ENCODE assay signal across 8 mouse cellular contexts in genomic region chr4:118291231-118291630, GRCm38 (mm10). TPM values are rescaled to one million over a fixed set of nuclear protein-coding genes. Genes with fewer than 3 reads are reported as not detected.
DNase-seq lines count a peak whose midpoint lies in the region; ATAC-seq and TF ChIP-seq lines count a peak whose summit lies in the region.

TSS of gene Ptprf (minus strand) at chr4:118291405.

- no peak for TF ChIP-seq POLR2A in olfactory bulb, adult 2 months (IDR thresholded peaks at IDR 0.05; ENCODE audit: insufficient read depth, low read depth, low read length)

- intact Hi-C loops in heart, postnatal 14 days (cut with DNase I): no loop called here

- H3K4me1 ChIP-seq in forebrain, embryonic 11.5 days (replicated peaks; ENCODE audit: control insufficient read depth, insufficient read depth, low read length): peaks cover 21% of the 10 kb centered on the region
- H3K4me1 ChIP-seq in liver, embryonic 16.5 days (ENCODE audit: control insufficient read depth, low read depth, low read length): no peaks in the 10 kb centered on the region; the same call in 1 of the 2 replicates
- H3K4me1 ChIP-seq in olfactory bulb, adult 2 months (ENCODE audit: control insufficient read depth, insufficient read depth, low read length): peaks cover 22% of the 10 kb centered on the region

- peak; percentile 58 for ATAC-seq in forebrain, embryonic 11.5 days (replicated peaks; ENCODE audit: low FRiP score)
- ATAC-seq in liver, embryonic 16.5 days (ENCODE audit: low read depth): peak; percentile 74

- TF ChIP-seq CTCF in C2C12 (IDR thresholded peaks at IDR 0.05; ENCODE audit: control insufficient read depth, insufficient read depth, insufficient read length): no peak
- no peak for TF ChIP-seq CTCF in olfactory bulb, adult 2 months (IDR thresholded peaks at IDR 0.05; ENCODE audit: insufficient read depth, low read depth, low read length)

- H3K27ac ChIP-seq in forebrain, embryonic 11.5 days (ENCODE audit: low read depth, low read length): peak within 1 kb of the TSS; percentile 73
- no peak within 1 kb of the TSS; the same call in 1 of the 2 replicates for H3K27ac ChIP-seq in liver, embryonic 16.5 days (ENCODE audit: low read length)
- no peak within 1 kb of the TSS for H3K27ac ChIP-seq in olfactory bulb, adult 2 months (ENCODE audit: insufficient read depth, low read depth, low read length)

- peak; percentile 59 to 61 for DNase-seq in adrenal gland, postnatal 4 days (ENCODE audit: low spot score in 2 of 2)
- DNase-seq in forebrain, embryonic 11.5 days (ENCODE audit: low spot score): peak; percentile 93
- DNase-seq in heart, postnatal 14 days: peak; percentile 79 to 82
- DNase-seq in kidney, postnatal 4 days: peak; percentile 90 to 93
- peak; percentile 43 for DNase-seq in urinary bladder, postnatal 10 days (ENCODE audit: low spot score)

- H3K27me3 ChIP-seq in C2C12 (ENCODE audit: control insufficient read depth, insufficient read depth, insufficient read length): peaks cover 37% of the 10 kb centered on the region
- H3K27me3 ChIP-seq in forebrain, embryonic 11.5 days (ENCODE audit: control insufficient read depth, insufficient read depth, low read length): no peaks in the 10 kb centered on the region
- peaks cover 42% of the 10 kb centered on the region for H3K27me3 ChIP-seq in liver, embryonic 16.5 days (ENCODE audit: control insufficient read depth, insufficient read depth, low read depth, low read length)

- peak within 1 kb of the TSS; percentile 85 for H3K4me2 ChIP-seq in forebrain, embryonic 11.5 days (ENCODE audit: low read depth, low read length, severe bottlenecking)
- peak within 1 kb of the TSS; percentile 40 for H3K4me2 ChIP-seq in liver, embryonic 16.5 days (ENCODE audit: low read depth, low read length)

- no peaks in the 10 kb centered on the region for H3K9me3 ChIP-seq in forebrain, embryonic 11.5 days (ENCODE audit: control insufficient read depth, low read length)
- no peaks in the 10 kb centered on the region for H3K9me3 ChIP-seq in liver, embryonic 16.5 days (replicated peaks; ENCODE audit: control insufficient read depth, low read length)

- no peak within 1 kb of the TSS for H3K4me3 ChIP-seq in C2C12 (ENCODE audit: insufficient read depth, poor library complexity, severe bottlenecking)
- peak within 1 kb of the TSS; percentile 97 for H3K4me3 ChIP-seq in forebrain, embryonic 11.5 days (ENCODE audit: low read depth, low read length)
- peak within 1 kb of the TSS; percentile 60 for H3K4me3 ChIP-seq in liver, embryonic 16.5 days (ENCODE audit: low read depth, low read length)
- H3K4me3 ChIP-seq in olfactory bulb, adult 2 months (ENCODE audit: insufficient read depth, low read depth, low read length): peak within 1 kb of the TSS; percentile 61

- H3K36me3 ChIP-seq in C2C12 (ENCODE audit: control insufficient read depth, insufficient read depth): no peaks in the 10 kb centered on the region
- no peaks in the 10 kb centered on the region for H3K36me3 ChIP-seq in forebrain, embryonic 11.5 days (ENCODE audit: control insufficient read depth, insufficient read depth, low read length)
- H3K36me3 ChIP-seq in liver, embryonic 16.5 days (ENCODE audit: control insufficient read depth, insufficient read depth): no peaks in the 10 kb centered on the region

- H3K79me2 ChIP-seq in C2C12 (ENCODE audit: control insufficient read depth, insufficient read depth): no peaks in the 10 kb centered on the region

- 2% methylated on average over 42 of the region's 50 CpGs for WGBS in forebrain, embryonic 11.5 days
- WGBS in liver, embryonic 16.5 days (ENCODE audit: insufficient replicate concordance): 4% methylated on average over 34 of the region's 50 CpGs
- WGBS in olfactory bulb, adult 2 months: 8% methylated on average over 49 of the region's 50 CpGs

- H3K9ac ChIP-seq in forebrain, embryonic 11.5 days (ENCODE audit: low read length): peak within 1 kb of the TSS; percentile 86
- peak within 1 kb of the TSS; percentile 55 for H3K9ac ChIP-seq in liver, embryonic 16.5 days (ENCODE audit: low read depth, low read length)

- H3ac ChIP-seq in C2C12 (ENCODE audit: control insufficient read depth, insufficient read length, low read depth): peak within 1 kb of the TSS; percentile 37

- no peaks in the 10 kb centered on the region for H3K79me3 ChIP-seq in C2C12 (ENCODE audit: low read depth)

TF ChIP-seq in C2C12, 6 proteins besides CTCF, POLR2A, EP300 and RAD21:
- TF ChIP-seq USF1 (IDR thresholded peaks at IDR 0.05; ENCODE audit: low read depth): no peak
- TF ChIP-seq MAX (IDR thresholded peaks at IDR 0.05): no peak
- TF ChIP-seq CEBPB (IDR thresholded peaks at IDR 0.05; ENCODE audit: low read depth): no peak
- TF ChIP-seq MYOG (IDR thresholded peaks at IDR 0.05; ENCODE audit: control insufficient read depth, extremely low read depth, insufficient read length): no peak
- no peak for TF ChIP-seq FOSL1 (IDR thresholded peaks at IDR 0.05; ENCODE audit: insufficient read depth, low read length, poor library complexity, severe bottlenecking)
- no peak for TF ChIP-seq MYOD1 (IDR thresholded peaks at IDR 0.05; ENCODE audit: control insufficient read depth, insufficient read length, low read depth)
TF ChIP-seq in C2C12: peak in this region for 0.

RNA-seq across cellular contexts. Expression of gene Ptprf, which starts in this region (rescaled TPM):
- 1.6 TPM for polyA plus RNA-seq in C2C12 (2012; fragmentation: generic; extraction: Trizol)
- 100 to 1,000 TPM; 102 to 120 TPM for total RNA-seq in adrenal gland, postnatal 4 days (2021)
- 90.5 and 99.9 TPM in 2 replicates for polyA plus RNA-seq in forebrain, embryonic 11.5 days (2014; fragmentation: Nextera tagmentation; extraction: Ambion mirVana)
- total RNA-seq in heart, postnatal 14 days (2021): 10 to 100 TPM; 13.0 to 16.4 TPM
- polyA plus RNA-seq in liver, embryonic 16.5 days (2015; fragmentation: Nextera tagmentation; extraction: Ambion mirVana): 12.0 and 14.3 TPM in 2 replicates
- not detected in 2 replicates for polyA plus RNA-seq in olfactory bulb, adult 2 months (2012; ENCODE audit: insufficient read depth, insufficient read length, low replicate concordance, missing spikeins)

Comparison
In these comparisons a context has a peak if more than half of its experiments do, and no peak if none do; other contexts are left out.
1. RNA of gene Ptprf (total RNA-seq): 102 to 120 TPM in adrenal gland, postnatal 4 days; 13.0 to 16.4 TPM in heart, postnatal 14 days; every median in the first group is over 4 times any median in the second.
2. DNase-seq: peak in every context shown above with its lines; median percentile 93 in forebrain, embryonic 11.5 days; 92 in kidney, postnatal 4 days; 80 in heart, postnatal 14 days; 60 in adrenal gland, postnatal 4 days; 43 in urinary bladder, postnatal 10 days.